Comparison of ENCODE assay signal across 22 mouse cellular contexts in the genomic region with DNA sequence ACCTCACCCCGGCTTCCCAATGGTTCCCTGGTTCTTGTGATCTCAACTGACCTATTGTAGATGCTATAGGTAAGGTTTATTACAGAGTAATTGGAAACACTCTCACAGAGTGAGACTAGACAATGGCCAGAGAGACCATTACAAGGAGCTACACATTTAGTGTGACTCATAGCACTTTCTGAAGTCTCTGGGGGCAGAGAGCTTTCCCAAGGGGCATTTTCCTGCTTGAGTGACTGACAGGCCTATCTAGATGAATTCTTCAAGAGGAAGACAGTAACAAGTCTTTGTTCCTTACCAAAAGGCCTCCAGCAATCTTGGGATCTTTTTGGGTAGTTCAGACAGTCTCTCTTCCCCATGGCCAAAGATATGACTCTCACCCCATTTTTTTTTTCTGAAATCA.
DNase-seq lines count a peak whose midpoint lies in the region; TF ChIP-seq lines count a peak whose summit lies in the region.
"Had no signal": no experiment of that assay in that cellular context is flagged by ENCODE, and none has a peak within 500 bp of the region (broad histone marks: within the 10 kb centered on the region; RNA-seq: fewer than 3 reads in every experiment).

No protein-coding gene starts in this region.

- no peak overlapping the region for H3K4me3 ChIP-seq in bone marrow, adult 2 months (replicated peaks; ENCODE audit: control insufficient read depth, low read depth, low read length)
- H3K4me3 ChIP-seq: embryonic facial prominence, embryonic 12.5 days; embryonic facial prominence, embryonic 15.5 days; heart, embryonic 10.5 days; heart, embryonic 13.5 days; intestine, embryonic 15.5 days had no signal

- no peaks in the 10 kb centered on the region for H3K36me3 ChIP-seq in splenic B cell, adult 2 months (ENCODE audit: control insufficient read depth, insufficient read depth, low read length, poor library complexity, severe bottlenecking)
- H3K36me3 ChIP-seq: embryonic facial prominence, embryonic 12.5 days; embryonic facial prominence, embryonic 15.5 days; heart, embryonic 10.5 days; heart, embryonic 13.5 days; intestine, embryonic 15.5 days had no signal

- peak overlapping the region; percentile 29; the same call in 1 of the 2 replicates for H3K27ac ChIP-seq in bone marrow, adult 2 months (ENCODE audit: control insufficient read depth, insufficient read depth, low read depth, low read length, poor library complexity)
- H3K27ac ChIP-seq: embryonic facial prominence, embryonic 12.5 days; embryonic facial prominence, embryonic 15.5 days; heart, embryonic 10.5 days; heart, embryonic 13.5 days; hindbrain, embryonic 14.5 days; intestine, embryonic 15.5 days had no signal

- DNase-seq in 3T3-L1 (ENCODE audit: low read depth, low spot score): peak; percentile 58
- DNase-seq in B cell, adult 2 months: peak; percentile 53 to 68
- peak; percentile 58 for DNase-seq in splenic B cell, adult 2 months (ENCODE audit: low read depth, low spot score)
- DNase-seq in urinary bladder, adult 18-20 months (ENCODE audit: low spot score in 2 of 2): no peak
- no peak for DNase-seq in heart, adult 9 months (ENCODE audit: low spot score in 2 of 2)
- DNase-seq: adrenal gland, adult 8-10 months; adrenal gland, postnatal 36 days; cerebellum, adult 11 months; cerebellum, adult 2 months; cerebellum, adult 9-11 months; cerebellum, postnatal 25 days; gastrocnemius, postnatal 25 days; heart, adult 18-20 months; heart, postnatal 14 days; heart, postnatal 4 days had no signal

- TF ChIP-seq CTCF in bone marrow, adult 2 months (IDR thresholded peaks at IDR 0.05; ENCODE audit: control insufficient read depth, insufficient read depth, low read length): no peak

- no peak for TF ChIP-seq POLR2A in bone marrow, adult 2 months (IDR thresholded peaks at IDR 0.05; ENCODE audit: borderline replicate concordance, control insufficient read depth, low read depth, low read length)

- H3K4me1 ChIP-seq in bone marrow, adult 2 months (ENCODE audit: control insufficient read depth, insufficient read depth, low read length): peaks cover 2% of the 10 kb centered on the region; the same call in 1 of the 2 replicates
- H3K4me1 ChIP-seq: embryonic facial prominence, embryonic 15.5 days; intestine, embryonic 15.5 days had no signal

- H3K27me3 ChIP-seq in splenic B cell, adult 2 months (ENCODE audit: control insufficient read depth, insufficient read depth, low read length, poor library complexity, severe bottlenecking): no peaks in the 10 kb centered on the region
- H3K27me3 ChIP-seq: embryonic facial prominence, embryonic 12.5 days; embryonic facial prominence, embryonic 15.5 days; heart, embryonic 13.5 days; intestine, embryonic 15.5 days had no signal

- 87% methylated on average over 1 of the region's 1 CpGs for WGBS in bone marrow, adult 2 months

Comparison
In these comparisons a context has a peak if more than half of its experiments do, and no peak if none do; other contexts are left out.
1. DNase-seq: peak in 3T3-L1 (single experiment), B cell, adult 2 months (2 of 2) and splenic B cell, adult 2 months (single experiment); none in urinary bladder, adult 18-20 months (0 of 2) and heart, adult 9 months (0 of 2).